Mouse (Mus musculus): Measurements from ENCODE around the gene Epb42. TPM values are rescaled to one million over a fixed set of nuclear protein-coding genes. Genes with fewer than 3 reads are reported as not detected.
A peak's percentile ranks its signal among the peaks of the same experiment; 100 is the strongest.
"Not testable (repeated sequence)": the region's sequence is repeated elsewhere in the genome, so short reads cannot be mapped to it uniquely, and the experiment has no call there.

The Epb42 gene
- polyA plus RNA-seq, 1 experiment from 2014 or later, result 1.2 TPM

GRCm38 (mm10) chr2:121041098-121041497 lies 4.2 kb upstream of the Epb42 start:
- H3K9ac ChIP-seq, result no peak overlapping the region
- no peaks in the 10 kb centered on the region for H3K36me3 ChIP-seq
- no peaks in the 10 kb centered on the region for H3K9me3 ChIP-seq
- no peak overlapping the region for H3K27ac ChIP-seq
- 54% methylated on average over 5 of the region's 5 CpGs for WGBS
- H3K4me2 ChIP-seq (replicated peaks), result no peak overlapping the region
- H3K4me3 ChIP-seq, result no peak overlapping the region
- H3K4me1 ChIP-seq, result no peaks in the 10 kb centered on the region
- H3K27me3 ChIP-seq, result no peaks in the 10 kb centered on the region
- ATAC-seq (ENCODE audit: low FRiP score, low read depth), result no peak

DNA sequence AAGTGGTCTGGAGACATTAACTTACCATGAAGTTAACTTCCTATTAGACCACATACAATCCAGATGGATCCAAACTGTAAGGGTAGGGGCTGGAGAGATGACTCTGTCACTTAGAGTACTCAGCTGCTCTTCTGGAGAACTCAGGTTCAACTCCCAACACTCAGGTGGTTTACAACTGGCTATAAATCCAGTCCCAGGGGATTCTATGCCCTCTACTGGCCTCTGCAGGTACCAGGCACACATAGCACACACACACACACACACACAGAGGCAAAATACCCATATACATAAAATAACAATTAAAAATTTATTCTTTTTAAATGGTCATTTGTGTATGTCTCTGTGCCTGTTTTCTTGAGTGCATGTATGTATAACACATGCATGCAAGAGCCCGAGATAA lies 2.5 kb upstream of the Epb42 start:
- Histone ChIP-seq H3K9ac (no peak overlapping the region), H3K36me3 (no peaks in the 10 kb centered on the region), H3K4me2 (replicated peaks) (no peak overlapping the region), H3K27ac (no peak overlapping the region), H3K4me1 (no peaks in the 10 kb centered on the region), H3K27me3 (no peaks in the 10 kb centered on the region), H3K4me3 (no peak overlapping the region), H3K9me3 (no peaks in the 10 kb centered on the region)
- WGBS, result 88% methylated on average over 1 of the region's 1 CpGs
- ATAC-seq (ENCODE audit: low FRiP score, low read depth), result no peak

- H3K27me3 ChIP-seq; H3K4me2 ChIP-seq (replicated peaks); H3K9ac ChIP-seq; H3K4me1 ChIP-seq; H3K27ac ChIP-seq; H3K4me3 ChIP-seq; H3K36me3 ChIP-seq; H3K9me3 ChIP-seq; ATAC-seq (ENCODE audit: low FRiP score, low read depth): not testable (repeated sequence)
- WGBS, result 90% methylated on average over 1 of the region's 1 CpGs
Observed at GRCm38 (mm10) chr2:121038851-121039250, 2.0 kb upstream of the Epb42 start.

DNA sequence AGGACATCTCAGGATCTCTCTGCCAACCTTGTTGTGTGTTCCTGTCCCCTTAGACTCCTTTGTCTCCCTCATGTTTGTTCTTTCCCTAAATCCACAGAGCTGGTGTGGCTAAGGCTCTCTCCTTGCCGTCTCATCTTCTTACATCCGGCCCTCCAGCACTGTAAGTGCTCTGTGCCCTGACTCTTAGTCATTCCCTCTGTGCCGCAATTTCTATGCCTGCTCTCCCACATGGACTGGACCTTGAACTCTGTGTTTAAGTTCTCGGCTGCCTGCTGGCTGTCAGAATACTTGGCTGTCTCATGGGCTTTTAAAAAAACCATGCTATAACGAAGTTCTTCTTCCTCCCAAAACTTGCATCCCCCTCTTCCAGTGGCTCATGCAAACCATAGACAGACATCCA lies 14.0 kb downstream of the Epb42 start:
- Histone ChIP-seq H3K27ac (no peak overlapping the region), H3K9me3 (peaks cover under 1% of the 10 kb centered on the region; the same call in 1 of the 2 replicates), H3K27me3 (0 out of 2 replicates have a peak, but pooled peaks cover 4% of the 10 kb centered on the region), H3K4me1 (no peaks in the 10 kb centered on the region), H3K4me2 (replicated peaks) (no peak overlapping the region), H3K9ac (no peak overlapping the region), H3K36me3 (peaks cover 1% of the 10 kb centered on the region), H3K4me3 (no peak overlapping the region)
- ATAC-seq (ENCODE audit: low FRiP score, low read depth), result no peak
- 73% methylated on average over 5 of the region's 5 CpGs for WGBS

DNA sequence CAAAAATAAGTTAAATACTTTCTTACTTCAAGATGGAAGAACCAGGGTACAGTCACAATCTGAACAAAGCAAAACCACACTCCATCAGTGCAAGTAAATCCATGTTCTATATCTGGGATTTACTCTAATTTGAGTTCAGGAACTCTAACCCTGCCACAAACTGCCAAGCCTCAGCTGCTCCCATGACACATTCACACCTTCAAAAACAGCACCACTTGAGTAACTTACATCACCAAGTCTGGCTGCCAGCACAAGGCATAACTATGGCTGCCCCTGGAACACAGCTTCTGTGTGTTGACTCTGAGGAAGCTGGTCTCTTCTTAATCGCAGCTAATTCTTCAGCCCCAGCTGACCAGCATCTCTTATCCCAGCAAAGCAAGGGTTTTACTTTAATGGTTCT lies 19.7 kb downstream of the Epb42 start:
- Histone ChIP-seq H3K9me3 (peaks cover 4% of the 10 kb centered on the region; the same call in 1 of the 2 replicates), H3K4me1 (no peaks in the 10 kb centered on the region), H3K4me2 (replicated peaks) (no peak overlapping the region), H3K9ac (no peak overlapping the region), H3K27ac (no peak overlapping the region), H3K4me3 (no peak overlapping the region), H3K27me3 (no peaks in the 10 kb centered on the region), H3K36me3 (peaks cover 39% of the 10 kb centered on the region)
- ATAC-seq (ENCODE audit: low FRiP score, low read depth), result no peak
- 83% methylated on average over 1 of the region's 1 CpGs for WGBS

GRCm38 (mm10) chr2:121016226-121016625 lies 20.6 kb downstream of the Epb42 start:
- H3K9me3 ChIP-seq, result peaks cover 4% of the 10 kb centered on the region; the same call in 1 of the 2 replicates
- peaks cover 46% of the 10 kb centered on the region for H3K36me3 ChIP-seq
- no peak overlapping the region for H3K4me2 ChIP-seq (replicated peaks)
- 87% methylated on average over 9 of the region's 9 CpGs for WGBS
- no peaks in the 10 kb centered on the region for H3K4me1 ChIP-seq
- no peak overlapping the region for H3K9ac ChIP-seq
- H3K27me3 ChIP-seq, result no peaks in the 10 kb centered on the region
- H3K27ac ChIP-seq, result no peak overlapping the region
- H3K4me3 ChIP-seq, result no peak overlapping the region
- no peak for ATAC-seq (ENCODE audit: low FRiP score, low read depth)

- Histone ChIP-seq H3K4me1 (no peaks in the 10 kb centered on the region), H3K27ac (no peak overlapping the region), H3K36me3 (peaks cover 47% of the 10 kb centered on the region), H3K27me3 (no peaks in the 10 kb centered on the region), H3K4me2 (replicated peaks) (no peak overlapping the region), H3K9me3 (peaks cover 4% of the 10 kb centered on the region; the same call in 1 of the 2 replicates), H3K4me3 (no peak overlapping the region), H3K9ac (no peak overlapping the region)
- 80% methylated on average over 2 of the region's 2 CpGs for WGBS
- no peak for ATAC-seq (ENCODE audit: low FRiP score, low read depth)
Observed at GRCm38 (mm10) chr2:121015507-121015906, 21.4 kb downstream of the Epb42 start.

DNA sequence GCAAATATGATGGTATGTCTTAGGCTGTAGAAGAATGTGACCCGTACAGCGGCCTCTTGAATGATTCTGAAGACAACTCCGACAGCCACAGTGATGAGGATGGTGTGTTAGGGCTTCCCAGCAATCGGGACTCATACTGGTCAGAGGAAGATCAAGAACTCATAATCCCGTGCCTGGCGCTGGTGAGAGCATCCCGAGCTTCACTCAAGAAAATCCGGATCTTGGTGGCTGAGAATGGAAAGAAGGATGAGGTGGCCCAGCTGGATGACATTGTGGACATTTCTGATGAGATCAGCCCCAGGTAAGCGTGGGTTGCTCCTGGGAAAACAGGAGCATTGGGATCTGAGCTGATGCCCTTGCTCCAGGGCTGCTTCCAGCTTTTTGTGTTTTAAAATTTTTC lies 24.2 kb downstream of the Epb42 start:
- ATAC-seq (ENCODE audit: low FRiP score, low read depth), result no peak
- WGBS, result 88% methylated on average over 9 of the region's 9 CpGs

DNA sequence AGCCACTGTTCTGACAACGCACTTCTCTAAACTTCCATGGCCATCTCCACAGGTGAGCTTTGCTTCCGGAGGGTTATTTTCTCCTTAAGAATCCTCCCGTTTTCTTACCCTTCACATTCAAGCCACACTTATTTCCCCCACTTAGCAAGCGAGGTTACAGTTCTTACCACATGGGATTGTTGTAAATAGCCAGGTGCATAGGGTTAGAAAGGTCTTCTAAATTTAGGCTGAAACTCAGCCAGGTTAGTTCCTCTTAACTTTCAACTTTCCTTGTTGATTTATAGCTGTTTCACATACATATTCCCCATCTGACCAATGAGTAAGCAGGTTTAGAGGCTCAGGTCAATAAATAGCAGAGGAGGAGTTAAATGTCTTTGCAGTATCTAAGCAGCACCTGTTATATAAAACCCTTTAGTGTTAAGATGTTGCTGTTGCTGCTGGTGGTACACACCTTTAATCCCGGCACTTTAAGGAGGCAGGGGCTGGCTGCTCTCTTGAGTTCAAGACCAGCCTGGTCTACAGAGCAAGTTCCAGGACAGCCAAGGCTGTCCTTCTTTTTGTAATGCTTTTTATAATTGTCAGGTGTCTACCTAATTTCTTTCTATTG lies 27.7 kb downstream of the Epb42 start:
- Histone ChIP-seq H3K36me3 (peaks cover 23% of the 10 kb centered on the region), H3K4me2 (replicated peaks) (peak overlapping the region; percentile 89), H3K4me1 (peaks cover 8% of the 10 kb centered on the region), H3K9me3 (no peaks in the 10 kb centered on the region), H3K9ac (peak overlapping the region; percentile 72), H3K27ac (no peak overlapping the region), H3K4me3 (peak overlapping the region; percentile 71), H3K27me3 (no peaks in the 10 kb centered on the region)
- no peak for ATAC-seq (ENCODE audit: low FRiP score, low read depth)
- 21% methylated on average over 5 of the region's 5 CpGs for WGBS

More for the DNA sequence above, 24.2 kb downstream of the Epb42 start:
- H3K27ac ChIP-seq, result no peak overlapping the region
- H3K4me1 ChIP-seq, result peaks cover 8% of the 10 kb centered on the region
- H3K36me3 ChIP-seq, result peaks cover 43% of the 10 kb centered on the region
- no peak overlapping the region for H3K4me3 ChIP-seq
- no peak overlapping the region for H3K9ac ChIP-seq
- no peaks in the 10 kb centered on the region for H3K27me3 ChIP-seq
- H3K9me3 ChIP-seq, result peaks cover under 1% of the 10 kb centered on the region; the same call in 1 of the 2 replicates
- no peak overlapping the region for H3K4me2 ChIP-seq (replicated peaks)

GRCm38 (mm10) chr2:121008664-121009007 lies 28.2 kb downstream of the Epb42 start:
- Histone ChIP-seq H3K27me3 (no peaks in the 10 kb centered on the region), H3K9me3 (no peaks in the 10 kb centered on the region), H3K27ac (no peak overlapping the region), H3K9ac (peak overlapping the region; percentile 72), H3K4me1 (peaks cover 8% of the 10 kb centered on the region), H3K36me3 (peaks cover 20% of the 10 kb centered on the region), H3K4me2 (replicated peaks) (peak overlapping the region; percentile 89), H3K4me3 (peak overlapping the region; percentile 71)
- WGBS, result under 1% methylated on average over 12 of the region's 12 CpGs
- no peak for ATAC-seq (ENCODE audit: low FRiP score, low read depth)

DNA sequence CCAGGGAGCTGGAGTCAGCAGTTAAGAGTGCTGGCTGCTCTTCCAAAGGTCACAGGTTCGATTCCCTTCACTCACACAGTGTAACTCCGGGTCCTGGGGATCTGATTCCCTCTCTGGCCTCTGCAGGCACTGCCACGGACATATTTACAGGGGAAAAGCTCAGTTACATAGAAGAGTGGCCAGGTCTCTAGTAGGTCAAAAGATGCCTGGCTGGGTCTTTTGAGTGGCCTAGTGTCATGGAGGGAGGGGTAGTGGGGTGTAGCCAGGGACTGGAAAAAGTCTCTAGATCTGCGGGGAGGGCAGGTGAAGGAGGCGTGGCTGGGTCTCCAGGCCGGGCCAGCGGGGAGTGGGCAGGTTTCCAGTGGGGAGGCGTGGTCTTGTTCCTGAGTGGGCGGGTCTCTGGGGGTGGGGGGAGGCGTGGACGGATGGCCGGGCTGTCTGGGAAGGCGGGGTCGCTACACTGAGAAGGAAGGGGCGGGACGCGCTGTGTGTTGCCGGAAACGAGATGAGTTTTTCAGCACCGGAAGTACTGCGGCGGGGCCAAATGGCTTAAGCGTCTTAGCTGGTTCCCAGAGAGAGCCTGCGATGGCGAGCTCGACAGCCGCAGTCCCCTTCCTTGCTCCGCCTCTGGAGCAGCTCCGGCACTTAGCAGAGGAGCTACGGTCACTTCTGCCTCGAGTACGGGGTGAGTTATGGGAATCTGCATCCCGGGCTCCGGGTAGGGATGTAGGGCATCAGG lies 28.8 kb downstream of the Epb42 start, which contains the start of gene Ccndbp1:
Gene Ccndbp1, plus strand, starts transcription at position 479 of the 739 bp plus-strand sequence.
- Histone ChIP-seq H3K4me1 (peaks cover 8% of the 10 kb centered on the region), H3K4me3 (peak within 1 kb of the TSS; percentile 71), H3K27ac (no peak within 1 kb of the TSS; the same call in 1 of the 2 replicates), H3K36me3 (peaks cover 17% of the 10 kb centered on the region), H3K27me3 (no peaks in the 10 kb centered on the region), H3K4me2 (replicated peaks) (peak within 1 kb of the TSS; percentile 89), H3K9me3 (no peaks in the 10 kb centered on the region), H3K9ac (peak within 1 kb of the TSS; percentile 72)
- peak; percentile 96 for ATAC-seq (ENCODE audit: low FRiP score, low read depth)
- WGBS, result 1% methylated on average over 34 of the region's 34 CpGs

- no peak overlapping the region for H3K4me3 ChIP-seq
- peaks cover 8% of the 10 kb centered on the region for H3K4me1 ChIP-seq
- ATAC-seq (ENCODE audit: low FRiP score, low read depth), result no peak
- no peaks in the 10 kb centered on the region for H3K27me3 ChIP-seq
- peaks cover 8% of the 10 kb centered on the region; the same call in 1 of the 2 replicates for H3K36me3 ChIP-seq
- no peaks in the 10 kb centered on the region for H3K9me3 ChIP-seq
- 79% methylated on average over 1 of the region's 1 CpGs for WGBS
- H3K9ac ChIP-seq, result no peak overlapping the region
- no peak overlapping the region for H3K4me2 ChIP-seq (replicated peaks)
- H3K27ac ChIP-seq, result no peak overlapping the region
Observed at GRCm38 (mm10) chr2:121006986-121007385, 29.9 kb downstream of the Epb42 start.
